Mouse (Mus musculus) brain, embryonic 14.5 days (tissue): ENCODE results near the gene Stk24.

ENCODE experiments used
- CTCF ChIP-seq: fragments of 200-500 bp; IDR thresholded peaks from 2 replicates; pipeline ENCODE4 v1.5.1; 2012; ENCODE audit warnings: inconsistent platforms, mild to moderate bottlenecking, moderate library complexity, borderline replicate concordance; ENCODE audit not compliant: insufficient read depth, insufficient read length; ENCODE audit errors: extremely low read depth
- POLR2A ChIP-seq: fragments of 200-500 bp; IDR thresholded peaks from 2 replicates; pipeline ENCODE4 v1.6.1; 2012; ENCODE audit warnings: mild to moderate bottlenecking, inconsistent platforms, borderline replicate concordance; ENCODE audit not compliant: poor library complexity, insufficient read depth, insufficient read length, severe bottlenecking; ENCODE audit errors: extremely low read depth

DNA sequence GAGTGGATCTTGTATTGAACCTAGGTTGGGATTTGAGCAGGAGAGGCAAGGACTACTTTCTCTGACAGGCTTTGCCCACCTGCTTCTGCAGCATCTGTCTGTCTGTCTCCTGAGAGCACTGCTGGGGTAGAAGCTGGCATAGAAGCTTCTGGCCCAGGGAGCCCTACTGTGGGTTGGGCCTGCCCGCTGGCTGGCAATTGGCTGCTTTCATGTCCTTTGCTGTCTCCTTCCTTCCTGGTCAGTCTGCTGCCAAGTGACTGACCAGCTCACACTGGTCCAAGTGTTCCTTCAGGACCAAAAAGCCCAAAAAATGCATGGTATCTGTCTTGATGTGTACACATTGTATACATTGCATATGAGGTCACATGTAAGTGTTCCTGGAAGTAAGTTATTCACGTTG lies 115.9 kb downstream of the Stk24 start:
- TF ChIP-seq CTCF (no peak), POLR2A (no peak)
